Mouse (Mus musculus) spleen, adult 10 weeks (tissue): Measurements from ENCODE around the gene Mrc2. TPM values are rescaled to one million over a fixed set of nuclear protein-coding genes. Genes with fewer than 3 reads are reported as not detected.

Experiments used
- polyA plus RNA-seq: library from polyadenylated mRNA; stranded (reverse); fragments of 350-450 nt; fragmentation: Illumina TruSeq; extraction: RNeasy Lipid Tissue Mini Kit (QIAGEN cat#74804); gene quantifications from one replicate; pipeline ENCODE4 v1.2.3, GENCODE M21; 2015; ENCODE audit warnings: low replicate concordance; ENCODE audit not compliant: insufficient read depth

Gene Mrc2
- 1.2 TPM for polyA plus RNA-seq

GRCm38 (mm10) chr11:105292124-105293071, at the start of gene Mrc2:
Gene Mrc2, plus strand, starts transcription at chr11:105292643.

Other genes with a start within 250 kb of the Mrc2 start
- not detected for gene Efcab3, start 229.1 kb upstream of the Mrc2 start, polyA plus RNA-seq
- 36.4 TPM for gene Mettl2, start 166.2 kb upstream of the Mrc2 start, polyA plus RNA-seq
- gene Gm10842, start 145.8 kb upstream of the Mrc2 start, polyA plus RNA-seq: not detected
- 73.1 TPM for gene Tlk2, start 113.8 kb upstream of the Mrc2 start, polyA plus RNA-seq
- not detected for gene March10, start 164.1 kb downstream of the Mrc2 start, polyA plus RNA-seq